Mouse (Mus musculus) MEL (cell line): ENCODE results near the gene Nfe2l3. TPM values are rescaled to one million over a fixed set of nuclear protein-coding genes. Genes with fewer than 3 reads are reported as not detected.
A peak's percentile ranks its signal among the peaks of the same experiment; 100 is the strongest.
"Not testable (repeated sequence)": the region's sequence is repeated elsewhere in the genome, so short reads cannot be mapped to it uniquely, and the experiment has no call there.

Source experiments
- DNase-seq: peaks from one replicate; pipeline ENCODE4 v3.0.0; 2011; ENCODE audit warnings: low read depth, low spot score
- H3K27ac ChIP-seq: 2 replicates; pipeline ENCODE4 v1.5.1; 2012; ENCODE audit warnings: low read depth, mild to moderate bottlenecking, control low read depth, low read length, moderate library complexity; ENCODE audit not compliant: control insufficient read depth
- H3K27me3 ChIP-seq, 2 experiments: fragments of 150-350 bp in 1 of 2; sonication (generic) in 1 of 2; 2 replicates each; pipeline ENCODE4 v1.6.1; 2012; ENCODE audit warnings: low read length in 2 of 2, mild to moderate bottlenecking in 2 of 2, improper control_type of control experiment in 1 of 2, moderate library complexity in 1 of 2; ENCODE audit not compliant: insufficient read depth in 2 of 2, control insufficient read depth in 1 of 2
- H3K36me3 ChIP-seq, 2 experiments: 2 replicates each; pipeline ENCODE4 v1.6.1; 2012 to 2014; ENCODE audit warnings: low read length in 2 of 2, improper control_type of control experiment in 1 of 2, inconsistent platforms in 1 of 2, mild to moderate bottlenecking in 1 of 2; ENCODE audit not compliant: insufficient read depth in 2 of 2, control insufficient read depth in 1 of 2
- H3K4me1 ChIP-seq, 2 experiments: fragments of 150-350 bp in 1 of 2; sonication (generic) in 1 of 2; 2 replicates each; pipeline ENCODE4 v1.6.1; 2012; ENCODE audit warnings: low read length in 2 of 2, improper control_type of control experiment in 1 of 2, mild to moderate bottlenecking in 1 of 2; ENCODE audit not compliant: insufficient read depth in 2 of 2, control insufficient read depth in 1 of 2
- H3K4me3 ChIP-seq, 2 experiments: fragments of 150-350 bp in 1 of 2; sonication (generic) in 1 of 2; 2 replicates each; pipeline ENCODE4 v1.5.1; 2012; ENCODE audit warnings: low read depth in 2 of 2, low read length in 2 of 2, mild to moderate bottlenecking in 2 of 2, moderate library complexity in 2 of 2, control low read depth in 1 of 2, improper control_type of control experiment in 1 of 2; ENCODE audit not compliant: control insufficient read depth in 1 of 2, insufficient read depth in 1 of 2
- H3K79me2 ChIP-seq: 2 replicates; pipeline ENCODE4 v1.6.1; 2012; ENCODE audit warnings: mild to moderate bottlenecking, low read length, moderate library complexity; ENCODE audit not compliant: control insufficient read depth, poor library complexity, insufficient read depth
- H3K9ac ChIP-seq: 2 replicates; pipeline ENCODE4 v1.6.1; 2012; ENCODE audit warnings: low read depth, mild to moderate bottlenecking, control low read depth, low read length, moderate library complexity; ENCODE audit not compliant: control insufficient read depth, poor library complexity, severe bottlenecking
- H3K9me3 ChIP-seq: fragments of 150-350 bp; sonication (generic); replicated peaks from 2 replicates; pipeline ENCODE4 v1.6.1; 2012; ENCODE audit warnings: mild to moderate bottlenecking, low read length, improper control_type of control experiment, moderate library complexity; ENCODE audit not compliant: insufficient read depth
- ELF1 ChIP-seq: IDR thresholded peaks from 2 replicates; pipeline ENCODE4 v1.6.1; 2014; ENCODE audit warnings: low read depth, mild to moderate bottlenecking, inconsistent platforms, low read length, improper control_type of control experiment, moderate library complexity
- EP300 ChIP-seq, 2 experiments: IDR thresholded peaks; 2 replicates each; pipeline ENCODE4 v1.6.1; 2011; ENCODE audit warnings: improper control_type of control experiment in 2 of 2, low read length in 2 of 2, low read depth in 1 of 2, mild to moderate bottlenecking in 1 of 2
- ETS1 ChIP-seq: IDR thresholded peaks from 2 replicates; pipeline ENCODE4 v1.6.1; 2012; ENCODE audit warnings: low read depth, mild to moderate bottlenecking, inconsistent platforms, low read length, improper control_type of control experiment, moderate library complexity
- GATA1 ChIP-seq: IDR thresholded peaks from 2 replicates; pipeline ENCODE4 v1.6.1; 2011; ENCODE audit warnings: low read depth, low read length, improper control_type of control experiment
- HCFC1 ChIP-seq: IDR thresholded peaks from 2 replicates; pipeline ENCODE4 v1.6.1; 2012; ENCODE audit warnings: low read depth, mild to moderate bottlenecking, inconsistent platforms, low read length, improper control_type of control experiment, moderate library complexity
- JUND ChIP-seq: IDR thresholded peaks from 2 replicates; pipeline ENCODE4 v1.6.1; 2011; ENCODE audit warnings: low read depth, mild to moderate bottlenecking, improper control_type of control experiment, low read length
- KAT2A ChIP-seq: conservative IDR thresholded peaks from 2 replicates; pipeline ENCODE4 v1.6.1; 2012; ENCODE audit warnings: low read depth, low read length, improper control_type of control experiment, inconsistent platforms
- MAX ChIP-seq: IDR thresholded peaks from 2 replicates; pipeline ENCODE4 v1.6.1; 2011; ENCODE audit warnings: low read length, improper control_type of control experiment
- MAZ ChIP-seq: IDR thresholded peaks from 2 replicates; pipeline ENCODE4 v1.6.1; 2012; ENCODE audit warnings: low read depth, mild to moderate bottlenecking, inconsistent platforms, low read length, improper control_type of control experiment
- MEF2A ChIP-seq: IDR thresholded peaks from 2 replicates; pipeline ENCODE4 v1.6.1; 2014; ENCODE audit warnings: low read depth, mild to moderate bottlenecking, inconsistent platforms, low read length, improper control_type of control experiment; ENCODE audit not compliant: poor library complexity, insufficient replicate concordance, severe bottlenecking; ENCODE audit errors: extremely low read depth
- MXI1 ChIP-seq: IDR thresholded peaks from 2 replicates; pipeline ENCODE4 v1.6.1; 2011; ENCODE audit warnings: mild to moderate bottlenecking, low read depth, low read length, improper control_type of control experiment
- MYB ChIP-seq: IDR thresholded peaks from 2 replicates; pipeline ENCODE4 v1.6.1; 2011; ENCODE audit warnings: mild to moderate bottlenecking, low read depth, low read length, improper control_type of control experiment
- MYC ChIP-seq: IDR thresholded peaks from 2 replicates; pipeline ENCODE4 v1.6.1; 2011; ENCODE audit warnings: low read depth, mild to moderate bottlenecking, low read length, improper control_type of control experiment, moderate library complexity
- NELFE ChIP-seq: IDR thresholded peaks from 2 replicates; pipeline ENCODE4 v1.6.1; 2011; ENCODE audit warnings: low read depth, low read length, improper control_type of control experiment
- POLR2A ChIP-seq, 2 experiments: IDR thresholded peaks; 2 replicates each; pipeline ENCODE4 v1.6.1; 2011 to 2012; ENCODE audit warnings: low read length in 2 of 2, mild to moderate bottlenecking in 2 of 2, control low read depth in 1 of 2, improper control_type of control experiment in 1 of 2, low read depth in 1 of 2, moderate library complexity in 1 of 2; ENCODE audit not compliant: control insufficient read depth in 1 of 2, insufficient read depth in 1 of 2, poor library complexity in 1 of 2
- POLR2AphosphoS2 ChIP-seq: IDR thresholded peaks from 2 replicates; pipeline ENCODE4 v1.6.1; 2011; ENCODE audit warnings: low read length, improper control_type of control experiment
- RCOR1 ChIP-seq: IDR thresholded peaks from 2 replicates; pipeline ENCODE4 v1.6.1; 2012; ENCODE audit warnings: low read depth, mild to moderate bottlenecking, inconsistent platforms, low read length, improper control_type of control experiment
- SMC3 ChIP-seq: IDR thresholded peaks from 2 replicates; pipeline ENCODE4 v1.6.1; 2011; ENCODE audit warnings: low read depth, low read length, improper control_type of control experiment
- TAL1 ChIP-seq: IDR thresholded peaks from 2 replicates; pipeline ENCODE4 v1.6.1; 2012; ENCODE audit warnings: mild to moderate bottlenecking, inconsistent platforms, low read length, moderate library complexity, mixed read lengths
- TBP ChIP-seq: IDR thresholded peaks from 2 replicates; pipeline ENCODE4 v1.8.0; 2011; ENCODE audit warnings: low read depth, low read length, improper control_type of control experiment
- TCF12 ChIP-seq: IDR thresholded peaks from 2 replicates; pipeline ENCODE4 v1.6.1; 2014; ENCODE audit warnings: low read depth, mild to moderate bottlenecking, inconsistent platforms, low read length, improper control_type of control experiment, moderate library complexity
- USF1 ChIP-seq: IDR thresholded peaks from 2 replicates; pipeline ENCODE4 v1.6.1; 2014; ENCODE audit warnings: low read depth, mild to moderate bottlenecking, inconsistent platforms, low read length, improper control_type of control experiment, moderate library complexity
- USF2 ChIP-seq, 2 experiments: IDR thresholded peaks; 2 replicates each; pipeline ENCODE4 v1.6.1; 2011 to 2012; ENCODE audit warnings: improper control_type of control experiment in 2 of 2, low read length in 2 of 2, borderline replicate concordance in 1 of 2, inconsistent platforms in 1 of 2, low read depth in 1 of 2, mild to moderate bottlenecking in 1 of 2; ENCODE audit not compliant: insufficient read depth in 1 of 2
- ZC3H11A ChIP-seq: IDR thresholded peaks from 2 replicates; pipeline ENCODE4 v1.6.1; 2012; ENCODE audit warnings: low read depth, mild to moderate bottlenecking, inconsistent platforms, low read length, improper control_type of control experiment
- ZNF384 ChIP-seq: IDR thresholded peaks from 2 replicates; pipeline ENCODE4 v1.6.1; 2012; ENCODE audit warnings: low read depth, mild to moderate bottlenecking, inconsistent platforms, low read length, improper control_type of control experiment
- polyA plus RNA-seq, 2 experiments: library from polyadenylated mRNA; stranded (reverse) in 1 of 2; unstranded in 1 of 2; fragments of >175 nt in 1 of 2; fragments of >200 nt in 1 of 2; gene quantifications; 2 replicates each; pipeline versions ENCODE4 v1.2.1 to v1.2.4; 2012; ENCODE audit warnings: low replicate concordance in 2 of 2, low read depth in 1 of 2; ENCODE audit not compliant: insufficient read length in 2 of 2, insufficient read depth in 1 of 2, missing spikeins in 1 of 2
- total RNA-seq: library from RNA; depleted of rRNA; stranded (reverse); fragments of 300-350 nt; gene quantifications from 2 replicates; pipeline ENCODE4 v1.2.3, GENCODE M21; 2012

Gene Nfe2l3
- total and polyA plus RNA-seq, 3 experiments, result 0.15 to 0.21 TPM; not detected in 1

DNA sequence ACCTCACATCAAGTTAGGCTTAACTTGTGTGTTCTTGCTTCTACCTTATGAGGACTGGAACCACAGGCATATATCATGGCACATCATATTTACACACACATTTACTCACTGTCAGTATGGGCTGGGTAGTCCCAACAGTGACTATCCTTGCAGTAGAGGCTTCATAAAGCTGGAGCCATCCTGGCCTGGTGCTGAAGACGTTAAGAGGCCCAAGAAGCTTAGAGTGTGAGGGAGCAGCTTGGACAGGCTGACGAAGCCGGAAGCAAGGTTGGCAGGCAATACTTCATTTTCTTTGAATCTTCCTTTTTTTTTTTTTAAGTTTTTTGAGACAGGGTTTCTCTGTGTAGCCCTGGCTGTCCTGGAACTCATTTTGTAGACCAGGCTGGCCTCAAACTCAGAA lies 51.4 kb downstream of the Nfe2l3 start:
- Histone ChIP-seq H3K9ac (no peak overlapping the region), H3K4me3 (no peak overlapping the region), H3K36me3 (peaks cover 26 to 42% of the 10 kb centered on the region in 2 experiments), H3K4me1 (peaks cover 12 to 18% of the 10 kb centered on the region in 2 experiments), H3K79me2 (no peaks in the 10 kb centered on the region; the same call in 1 of the 2 replicates), H3K27me3 (no peaks in the 10 kb centered on the region), H3K9me3 (no peaks in the 10 kb centered on the region), H3K27ac (no peak overlapping the region)
- DNase-seq, result no peak
- TF ChIP-seq USF1, result no peak
- peak in 1 of 2 experiments; percentile 23; a peak in 1 of 4 replicates for TF ChIP-seq POLR2A (IDR thresholded peaks at IDR 0.05; ENCODE audit: control insufficient read depth in 1 of 2, insufficient read depth in 1 of 2, low read depth in 1 of 2, low read length in 2 of 2, poor library complexity in 1 of 2)

- not testable (repeated sequence) for H3K27me3 ChIP-seq, H3K27ac ChIP-seq, H3K4me3 ChIP-seq, H3K79me2 ChIP-seq, DNase-seq, H3K9me3 ChIP-seq, H3K9ac ChIP-seq
- H3K4me1 ChIP-seq, result peaks cover 12 to 15% of the 10 kb centered on the region in 2 experiments
- peaks cover 25 to 37% of the 10 kb centered on the region in 2 experiments for H3K36me3 ChIP-seq
Observed at GRCm38 (mm10) chr6:51484556-51484955, 52.1 kb downstream of the Nfe2l3 start.

GRCm38 (mm10) chr6:51485646-51486045 lies 53.2 kb downstream of the Nfe2l3 start:
- peak overlapping the region; percentile 95 for H3K27ac ChIP-seq
- peaks cover 16 to 31% of the 10 kb centered on the region in 2 experiments for H3K36me3 ChIP-seq
- H3K79me2 ChIP-seq, result no peaks in the 10 kb centered on the region
- no peaks in the 10 kb centered on the region for H3K27me3 ChIP-seq
- no peak overlapping the region for H3K4me3 ChIP-seq
- H3K4me1 ChIP-seq, result peaks cover 12 to 15% of the 10 kb centered on the region in 2 experiments
- TF ChIP-seq TAL1 (peak; percentile 93), MAX (peak; percentile 59; the same call in 1 of the 2 replicates), SMC3 (no peak), ETS1 (peak; percentile 52), RCOR1 (peak; percentile 62; the same call in 1 of the 2 replicates), MYC (peak; percentile 82), POLR2AphosphoS2 (0 out of 2 replicates have a peak, but pooled peaks have one; percentile 22), KAT2A (no peak), ZC3H11A (no peak), MXI1 (no peak), MYB (peak; percentile 78), NELFE (no peak), TCF12 (peak; percentile 91), MEF2A (no peak), MAZ (no peak), GATA1 (peak; percentile 95), JUND (peak; percentile 75; the same call in 1 of the 2 replicates), TBP (no peak), ELF1 (no peak), EP300 (IDR thresholded peaks at IDR 0.05; ENCODE audit: low read depth in 1 of 2, low read length in 2 of 2) (peak; percentile 94 to 96), HCFC1 (no peak), ZNF384 (no peak), USF2 (IDR thresholded peaks at IDR 0.05; ENCODE audit: borderline replicate concordance in 1 of 2, insufficient read depth in 1 of 2, low read depth in 1 of 2, low read length in 2 of 2) (no peak)
- peak; percentile 81 for DNase-seq
- no peaks in the 10 kb centered on the region for H3K9me3 ChIP-seq
- peak overlapping the region; percentile 52 for H3K9ac ChIP-seq
